Mouse (Mus musculus): ENCODE results near the gene Pik3ap1. TPM values are rescaled to one million over a fixed set of nuclear protein-coding genes. Genes with fewer than 3 reads are reported as not detected.
A peak's percentile ranks its signal among the peaks of the same experiment; 100 is the strongest.
"Not testable (repeated sequence)": the region's sequence is repeated elsewhere in the genome, so short reads cannot be mapped to it uniquely, and the experiment has no call there.

Pik3ap1 gene
- polyA plus RNA-seq, 1 experiment from 2014 or later = 0.65 TPM

GRCm38 (mm10) chr19:41314696-41315095, 70.2 kb downstream of the Pik3ap1 start:
- H3K4me2 ChIP-seq (ENCODE audit: low read depth, severe bottlenecking) = no peak overlapping the region
- no peak overlapping the region for H3K4me3 ChIP-seq (ENCODE audit: low read depth, low read length)
- 60% methylated on average over 7 of the region's 7 CpGs for WGBS
- no peak overlapping the region for H3K9ac ChIP-seq (ENCODE audit: low read length)
- no peak for ATAC-seq (ENCODE audit: insufficient number of reproducible peaks, low FRiP score, low TSS enrichment, low read depth)
- DNase-seq (ENCODE audit: low spot score) = peak; percentile 41
- peaks cover 6% of the 10 kb centered on the region; the same call in 1 of the 2 replicates for H3K4me1 ChIP-seq (ENCODE audit: control insufficient read depth, insufficient read depth, low read length)
- H3K9me3 ChIP-seq (ENCODE audit: control insufficient read depth, low read length) = no peaks in the 10 kb centered on the region
- no peaks in the 10 kb centered on the region for H3K36me3 ChIP-seq (ENCODE audit: control insufficient read depth, insufficient read depth, low read length)
- H3K27ac ChIP-seq (replicated peaks; ENCODE audit: low read depth, low read length) = no peak overlapping the region
- 0 out of 2 replicates have a peak, but pooled peaks cover 5% of the 10 kb centered on the region for H3K27me3 ChIP-seq (ENCODE audit: control insufficient read depth, insufficient read depth, low read length)

- H3K9ac ChIP-seq (ENCODE audit: low read length) = no peak overlapping the region
- DNase-seq (ENCODE audit: low spot score) = no peak
- peaks cover 6% of the 10 kb centered on the region; the same call in 1 of the 2 replicates for H3K4me1 ChIP-seq (ENCODE audit: control insufficient read depth, insufficient read depth, low read length)
- H3K36me3 ChIP-seq (ENCODE audit: control insufficient read depth, insufficient read depth, low read length) = no peaks in the 10 kb centered on the region
- no peak overlapping the region for H3K27ac ChIP-seq (replicated peaks; ENCODE audit: low read depth, low read length)
- 27% methylated on average over 6 of the region's 6 CpGs for WGBS
- no peaks in the 10 kb centered on the region for H3K9me3 ChIP-seq (ENCODE audit: control insufficient read depth, low read length)
- H3K27me3 ChIP-seq (ENCODE audit: control insufficient read depth, insufficient read depth, low read length) = 0 out of 2 replicates have a peak, but pooled peaks cover 5% of the 10 kb centered on the region
- no peak overlapping the region for H3K4me2 ChIP-seq (ENCODE audit: low read depth, severe bottlenecking)
- no peak for ATAC-seq (ENCODE audit: insufficient number of reproducible peaks, low FRiP score, low TSS enrichment, low read depth)
- H3K4me3 ChIP-seq (ENCODE audit: low read depth, low read length) = no peak overlapping the region
These were observed 71.2 kb downstream of the Pik3ap1 start for GRCm38 (mm10) chr19:41313663-41314062.

DNA sequence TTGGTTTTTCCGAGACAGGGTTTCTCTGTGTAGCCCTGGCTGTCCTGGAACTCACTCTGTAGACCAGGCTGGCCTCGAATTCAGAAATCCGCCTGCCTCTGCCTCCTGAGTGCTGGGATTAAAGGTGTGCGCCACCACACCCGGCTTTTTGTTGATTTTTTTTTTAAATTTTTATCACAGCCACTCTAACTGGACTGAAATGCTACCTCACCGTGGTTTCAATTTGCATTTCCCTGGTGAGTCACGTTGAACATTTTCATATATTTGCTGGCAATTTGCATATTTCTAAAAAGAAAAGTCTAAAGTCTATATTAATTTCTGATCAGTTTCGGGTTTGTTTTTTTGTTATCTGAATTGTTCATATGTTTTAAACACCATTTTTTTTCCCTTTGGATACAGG, 72.3 kb downstream of the Pik3ap1 start:
- not testable (repeated sequence) for H3K27me3 ChIP-seq (ENCODE audit: control insufficient read depth, insufficient read depth, low read length); H3K9ac ChIP-seq (ENCODE audit: low read length); H3K27ac ChIP-seq (replicated peaks; ENCODE audit: low read depth, low read length); ATAC-seq (ENCODE audit: insufficient number of reproducible peaks, low FRiP score, low TSS enrichment, low read depth); H3K4me1 ChIP-seq (ENCODE audit: control insufficient read depth, insufficient read depth, low read length); H3K9me3 ChIP-seq (ENCODE audit: control insufficient read depth, low read length); H3K36me3 ChIP-seq (ENCODE audit: control insufficient read depth, insufficient read depth, low read length); DNase-seq (ENCODE audit: low spot score); H3K4me2 ChIP-seq (ENCODE audit: low read depth, severe bottlenecking); H3K4me3 ChIP-seq (ENCODE audit: low read depth, low read length)
- WGBS = 94% methylated on average over 8 of the region's 8 CpGs

DNA sequence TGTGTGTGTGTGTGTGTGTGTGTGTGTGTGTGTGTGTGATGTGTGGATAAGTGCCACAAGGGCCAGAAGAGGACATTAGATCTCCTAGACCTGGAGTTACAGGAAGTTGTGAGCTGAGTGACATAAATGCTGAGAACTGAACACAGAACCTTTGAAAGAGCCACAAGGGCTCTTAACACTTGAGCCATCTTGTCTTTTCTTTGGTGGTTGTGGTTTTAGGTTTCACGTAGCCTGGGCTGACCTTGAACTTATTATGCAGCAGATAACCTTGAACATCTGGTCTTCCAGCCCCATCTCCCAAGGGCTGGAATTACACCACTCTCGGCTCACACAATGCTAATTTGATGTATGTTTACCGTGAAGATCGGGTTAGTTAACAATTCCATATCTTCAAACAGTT, 72.9 kb downstream of the Pik3ap1 start:
- H3K4me2 ChIP-seq (ENCODE audit: low read depth, severe bottlenecking) = no peak overlapping the region
- H3K27me3 ChIP-seq (ENCODE audit: control insufficient read depth, insufficient read depth, low read length) = peaks cover 8% of the 10 kb centered on the region; the same call in 1 of the 2 replicates
- WGBS = 75% methylated on average over 4 of the region's 4 CpGs
- no peak for DNase-seq (ENCODE audit: low spot score)
- H3K4me1 ChIP-seq (ENCODE audit: control insufficient read depth, insufficient read depth, low read length) = peaks cover 6% of the 10 kb centered on the region; the same call in 1 of the 2 replicates
- no peak for ATAC-seq (ENCODE audit: insufficient number of reproducible peaks, low FRiP score, low TSS enrichment, low read depth)
- no peak overlapping the region for H3K27ac ChIP-seq (replicated peaks; ENCODE audit: low read depth, low read length)
- H3K36me3 ChIP-seq (ENCODE audit: control insufficient read depth, insufficient read depth, low read length) = no peaks in the 10 kb centered on the region
- H3K9ac ChIP-seq (ENCODE audit: low read length) = no peak overlapping the region
- no peak overlapping the region for H3K4me3 ChIP-seq (ENCODE audit: low read depth, low read length)
- no peaks in the 10 kb centered on the region for H3K9me3 ChIP-seq (ENCODE audit: control insufficient read depth, low read length)

DNA sequence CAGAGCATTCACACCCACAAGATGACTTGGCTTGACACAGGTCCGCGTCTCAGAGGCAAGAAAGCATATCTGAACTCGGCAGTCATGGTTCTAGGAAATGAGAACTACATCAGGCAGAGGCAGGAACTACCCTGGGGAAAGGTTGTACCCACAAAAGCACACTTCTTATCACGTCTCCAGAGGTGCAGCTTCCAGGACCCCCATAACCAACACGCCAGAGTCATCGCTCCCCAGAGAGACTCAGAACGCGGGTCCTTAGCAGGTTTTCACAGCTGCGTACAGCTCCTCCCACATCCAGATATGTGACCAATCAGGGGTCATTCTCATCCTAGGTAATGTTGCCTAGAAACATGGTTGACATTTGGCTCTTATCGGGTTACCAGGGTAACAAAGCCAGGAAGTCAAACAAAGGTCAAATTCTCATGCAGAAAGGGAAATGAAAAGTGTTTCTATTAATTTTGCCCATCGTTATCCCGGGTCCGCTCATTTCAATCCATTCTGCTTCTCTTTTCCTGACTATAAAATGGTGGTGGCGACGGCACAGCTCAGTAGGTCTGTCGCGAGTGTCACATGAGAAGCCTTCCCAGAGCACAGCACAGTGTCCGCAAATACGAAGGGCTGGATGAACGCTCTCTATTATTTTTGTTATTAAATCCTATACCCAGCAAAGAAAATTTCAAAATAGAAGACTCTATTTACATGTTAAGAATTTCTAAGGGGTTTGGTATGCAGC, 73.8 kb downstream of the Pik3ap1 start:
- Histone ChIP-seq H3K36me3 (ENCODE audit: control insufficient read depth, insufficient read depth, low read length) (no peaks in the 10 kb centered on the region), H3K27ac (replicated peaks; ENCODE audit: low read depth, low read length) (no peak overlapping the region), H3K4me1 (ENCODE audit: control insufficient read depth, insufficient read depth, low read length) (peaks cover 6% of the 10 kb centered on the region; the same call in 1 of the 2 replicates), H3K4me3 (ENCODE audit: low read depth, low read length) (0 out of 2 replicates have a peak overlapping the region, but pooled peaks have one; percentile 5), H3K9me3 (ENCODE audit: control insufficient read depth, low read length) (no peaks in the 10 kb centered on the region), H3K9ac (ENCODE audit: low read length) (no peak overlapping the region), H3K27me3 (ENCODE audit: control insufficient read depth, insufficient read depth, low read length) (peaks cover 13% of the 10 kb centered on the region), H3K4me2 (ENCODE audit: low read depth, severe bottlenecking) (peak overlapping the region; percentile 43)
- ATAC-seq (ENCODE audit: insufficient number of reproducible peaks, low FRiP score, low TSS enrichment, low read depth) (no peak), DNase-seq (ENCODE audit: low spot score) (peak; percentile 37)
- WGBS = 28% methylated on average over 20 of the region's 20 CpGs

GRCm38 (mm10) chr19:41303933-41304332, 81.0 kb downstream of the Pik3ap1 start:
- DNase-seq (ENCODE audit: low spot score) (no peak), ATAC-seq (ENCODE audit: insufficient number of reproducible peaks, low FRiP score, low TSS enrichment, low read depth) (no peak)
- H3K36me3 ChIP-seq (ENCODE audit: control insufficient read depth, insufficient read depth, low read length) = no peaks in the 10 kb centered on the region
- H3K4me3 ChIP-seq (ENCODE audit: low read depth, low read length) = no peak overlapping the region
- no peak overlapping the region for H3K4me2 ChIP-seq (ENCODE audit: low read depth, severe bottlenecking)
- H3K4me1 ChIP-seq (ENCODE audit: control insufficient read depth, insufficient read depth, low read length) = peaks cover 16% of the 10 kb centered on the region; the same call in 1 of the 2 replicates
- 51% methylated on average over 3 of the region's 3 CpGs for WGBS
- H3K9me3 ChIP-seq (ENCODE audit: control insufficient read depth, low read length) = no peaks in the 10 kb centered on the region
- H3K27ac ChIP-seq (replicated peaks; ENCODE audit: low read depth, low read length) = no peak overlapping the region
- H3K27me3 ChIP-seq (ENCODE audit: control insufficient read depth, insufficient read depth, low read length) = peaks cover 49% of the 10 kb centered on the region
- H3K9ac ChIP-seq (ENCODE audit: low read length) = no peak overlapping the region

GRCm38 (mm10) chr19:41303433-41303832, 81.5 kb downstream of the Pik3ap1 start:
- H3K27me3 ChIP-seq (ENCODE audit: control insufficient read depth, insufficient read depth, low read length) = peaks cover 53% of the 10 kb centered on the region
- 38% methylated on average over 6 of the region's 6 CpGs for WGBS
- no peak for ATAC-seq (ENCODE audit: insufficient number of reproducible peaks, low FRiP score, low TSS enrichment, low read depth)
- no peak overlapping the region for H3K4me2 ChIP-seq (ENCODE audit: low read depth, severe bottlenecking)
- H3K9ac ChIP-seq (ENCODE audit: low read length) = no peak overlapping the region
- no peak overlapping the region for H3K4me3 ChIP-seq (ENCODE audit: low read depth, low read length)
- no peak for DNase-seq (ENCODE audit: low spot score)
- H3K27ac ChIP-seq (replicated peaks; ENCODE audit: low read depth, low read length) = no peak overlapping the region
- no peaks in the 10 kb centered on the region for H3K9me3 ChIP-seq (ENCODE audit: control insufficient read depth, low read length)
- H3K4me1 ChIP-seq (ENCODE audit: control insufficient read depth, insufficient read depth, low read length) = peaks cover 16% of the 10 kb centered on the region; the same call in 1 of the 2 replicates
- H3K36me3 ChIP-seq (ENCODE audit: control insufficient read depth, insufficient read depth, low read length) = no peaks in the 10 kb centered on the region

DNA sequence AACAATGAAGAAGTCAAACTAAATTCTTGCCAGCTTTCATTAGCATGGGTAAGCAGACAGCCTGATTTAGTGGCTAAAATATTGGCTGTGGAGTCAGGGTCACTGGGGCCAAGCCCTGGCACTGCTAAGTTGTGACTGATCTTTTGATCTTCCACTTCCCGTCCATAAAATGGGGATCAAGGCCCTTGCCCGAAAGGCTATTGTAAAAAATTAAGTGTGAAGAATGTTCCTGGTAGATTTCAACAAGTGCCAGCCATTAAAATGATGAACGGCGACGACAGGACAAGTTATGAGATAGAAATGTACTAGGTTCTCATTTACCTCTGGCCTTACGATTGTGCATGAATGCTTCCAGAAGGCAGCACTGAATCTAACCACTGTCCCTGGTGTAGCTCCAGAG, 83.0 kb downstream of the Pik3ap1 start:
- ATAC-seq (ENCODE audit: insufficient number of reproducible peaks, low FRiP score, low TSS enrichment, low read depth) (no peak; the same call in 1 of the 2 replicates), DNase-seq (ENCODE audit: low spot score) (peak; percentile 83)
- no peaks in the 10 kb centered on the region for H3K36me3 ChIP-seq (ENCODE audit: control insufficient read depth, insufficient read depth, low read length)
- H3K4me3 ChIP-seq (ENCODE audit: low read depth, low read length) = no peak overlapping the region
- WGBS = 9% methylated on average over 6 of the region's 6 CpGs
- peaks cover 60% of the 10 kb centered on the region for H3K27me3 ChIP-seq (ENCODE audit: control insufficient read depth, insufficient read depth, low read length)
- H3K9me3 ChIP-seq (ENCODE audit: control insufficient read depth, low read length) = no peaks in the 10 kb centered on the region
- H3K4me1 ChIP-seq (ENCODE audit: control insufficient read depth, insufficient read depth, low read length) = peaks cover 16% of the 10 kb centered on the region; the same call in 1 of the 2 replicates
- no peak overlapping the region for H3K27ac ChIP-seq (replicated peaks; ENCODE audit: low read depth, low read length)
- no peak overlapping the region for H3K4me2 ChIP-seq (ENCODE audit: low read depth, severe bottlenecking)
- H3K9ac ChIP-seq (ENCODE audit: low read length) = no peak overlapping the region
